Mouse (Mus musculus) cerebellum, adult 2 months (tissue): ENCODE measurements around the gene Gm42715. TPM values are rescaled to one million over a fixed set of nuclear protein-coding genes. Genes with fewer than 3 reads are reported as not detected.

ENCODE experiments used
- DNase-seq, 2 experiments: peaks; one replicate each; pipeline ENCODE4 v3.0.0; 2021
- H3K27ac ChIP-seq: fragments of 200-500 bp; 2 replicates; pipeline ENCODE4 v1.5.1; 2012; ENCODE audit warnings: low read length, control low read depth, inconsistent platforms; ENCODE audit not compliant: insufficient read depth
- H3K27me3 ChIP-seq: fragments of 200-500 bp; 2 replicates; pipeline ENCODE4 v1.6.1; 2012; ENCODE audit warnings: inconsistent platforms, mild to moderate bottlenecking, low read length, moderate library complexity; ENCODE audit not compliant: control insufficient read depth, insufficient read depth
- H3K4me1 ChIP-seq: fragments of 200-500 bp; 2 replicates; pipeline ENCODE4 v1.6.1; 2011; ENCODE audit warnings: low read length; ENCODE audit not compliant: control insufficient read depth, insufficient read depth
- H3K4me3 ChIP-seq: fragments of 200-500 bp; replicated peaks from 2 replicates; pipeline ENCODE3; 2011; ENCODE audit warnings: mild to moderate bottlenecking, low read depth, low read length, control low read depth; ENCODE audit not compliant: insufficient read depth
- CTCF ChIP-seq: fragments of 200-500 bp; IDR thresholded peaks from 2 replicates; pipeline ENCODE4 v1.5.1; 2011; ENCODE audit warnings: low read depth, mild to moderate bottlenecking, control low read depth, low read length, moderate library complexity, borderline replicate concordance; ENCODE audit not compliant: insufficient read depth
- POLR2A ChIP-seq: fragments of 200-500 bp; IDR thresholded peaks from 2 replicates; pipeline ENCODE4 v1.6.1; 2011; ENCODE audit warnings: low read length, control low read depth, borderline replicate concordance; ENCODE audit not compliant: insufficient read depth
- WGBS: fragments of 180-500 bp; shearing (Covaris S2); methylation state at CpG from one replicate; pipeline ENCODE4 v1.1.7; 2018; 5-methylcytosine and 5-hydroxymethylcytosine counted together
- polyA plus RNA-seq: library from polyadenylated mRNA; depleted of rRNA; stranded (reverse); fragments of >200 nt; gene quantifications from 2 replicates; pipeline ENCODE4 v1.2.3, GENCODE M21; 2012; rRNA removed

Gene Gm42715
- polyA plus RNA-seq, 1 experiment, result 19.5 TPM

GRCm38 (mm10) chr7:127611011-127611410 is 91.6 kb downstream of the Gm42715 start:
- 95% methylated on average over 29 of the region's 29 CpGs for WGBS

DNA sequence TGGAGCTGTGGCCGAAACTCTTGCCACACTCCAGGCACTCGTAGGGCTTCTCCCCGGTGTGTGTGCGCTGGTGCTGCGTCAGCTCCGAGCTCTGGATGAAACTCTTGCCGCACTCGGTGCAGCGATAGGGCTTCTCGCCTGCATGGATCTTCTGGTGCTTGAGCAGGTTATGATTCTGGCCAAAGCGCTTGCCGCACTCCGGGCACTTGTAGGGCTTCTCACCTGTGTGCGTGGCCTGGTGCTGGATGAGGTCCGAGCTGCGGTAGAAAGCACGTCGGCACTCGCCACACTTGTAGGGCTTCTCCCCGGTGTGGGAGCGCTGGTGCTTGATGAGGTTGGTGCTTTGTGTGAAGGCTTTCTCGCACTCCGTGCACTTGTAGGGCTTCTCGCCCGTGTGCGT is 92.2 kb downstream of the Gm42715 start:
- H3K4me1 ChIP-seq, result peaks cover 2% of the 10 kb centered on the region
- H3K27ac ChIP-seq, result no peak overlapping the region
- H3K4me3 ChIP-seq, result no peak overlapping the region
- peak in 1 of 2 experiments; percentile 9 for DNase-seq
- WGBS, result 95% methylated on average over 26 of the region's 26 CpGs
- TF ChIP-seq POLR2A, result no peak
- no peak for TF ChIP-seq CTCF
- no peaks in the 10 kb centered on the region for H3K27me3 ChIP-seq

More at GRCm38 (mm10) chr7:127611011-127611410, 91.6 kb downstream of the Gm42715 start:
- Histone ChIP-seq H3K4me1 (no peaks in the 10 kb centered on the region; the same call in none of the 2 replicates), H3K4me3 (no peak overlapping the region), H3K27me3 (no peaks in the 10 kb centered on the region), H3K27ac (no peak overlapping the region)
- TF ChIP-seq CTCF, result no peak
- TF ChIP-seq POLR2A, result no peak
- DNase-seq, result no peak

- no peaks in the 10 kb centered on the region for H3K27me3 ChIP-seq
- no peak for DNase-seq
- no peak overlapping the region for H3K27ac ChIP-seq
- WGBS, result 64% methylated on average over 8 of the region's 8 CpGs
- peaks cover 2% of the 10 kb centered on the region for H3K4me1 ChIP-seq
- no peak overlapping the region for H3K4me3 ChIP-seq
- TF ChIP-seq POLR2A (no peak), CTCF (no peak)
These were observed 94.1 kb downstream of the Gm42715 start for GRCm38 (mm10) chr7:127613501-127613900.

DNA sequence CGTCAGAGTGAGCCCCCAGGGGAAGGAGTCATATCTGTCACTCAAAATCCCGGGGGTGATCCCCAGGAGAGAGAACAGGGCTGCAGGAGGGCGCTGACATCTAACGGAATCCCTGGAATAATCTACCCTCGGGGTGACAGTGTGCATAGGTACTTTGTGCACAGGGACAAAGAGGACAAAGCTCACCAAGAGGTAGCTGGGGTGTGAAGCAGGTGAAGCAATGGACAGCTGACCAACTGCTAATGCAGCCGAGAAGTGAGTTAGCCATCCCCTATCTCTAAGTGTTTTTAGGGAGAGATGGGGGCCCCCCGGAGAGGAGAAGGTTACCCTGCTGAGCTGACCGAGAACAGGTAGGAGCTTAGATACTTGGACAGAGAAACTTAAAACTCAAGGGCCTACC is 94.7 kb downstream of the Gm42715 start:
- peak overlapping the region; percentile 98 for H3K4me3 ChIP-seq
- no peak for DNase-seq
- H3K27me3 ChIP-seq, result no peaks in the 10 kb centered on the region
- WGBS, result 10% methylated on average over 8 of the region's 8 CpGs
- H3K4me1 ChIP-seq, result peaks cover 2% of the 10 kb centered on the region
- TF ChIP-seq CTCF (no peak), POLR2A (no peak)
- no peak overlapping the region for H3K27ac ChIP-seq

DNA sequence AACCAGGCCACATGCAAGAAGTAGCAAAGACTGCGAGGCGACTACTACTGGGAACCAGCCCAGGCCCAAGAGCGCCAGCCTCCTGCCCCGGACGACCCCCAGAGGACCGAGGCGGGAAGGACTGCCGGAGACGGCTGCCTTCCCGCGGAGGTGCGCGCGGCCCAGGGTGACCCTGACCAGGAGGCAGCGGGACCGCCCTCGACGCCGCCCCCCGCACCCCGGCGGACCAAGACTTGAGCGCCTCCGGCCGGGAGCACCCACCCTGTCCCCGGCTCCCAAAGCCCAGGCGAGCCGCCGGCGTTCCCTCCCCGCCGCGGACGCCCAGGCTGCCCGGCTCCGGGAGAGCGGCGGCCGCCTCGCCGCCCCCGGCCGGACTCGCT is 95.1 kb downstream of the Gm42715 start:
- WGBS, result under 1% methylated on average over 43 of the region's 44 CpGs
- Histone ChIP-seq H3K4me1 (peaks cover 2% of the 10 kb centered on the region), H3K4me3 (peak overlapping the region; percentile 98), H3K27ac (no peak overlapping the region), H3K27me3 (no peaks in the 10 kb centered on the region)
- no peak for TF ChIP-seq POLR2A
- peak in 1 of 2 experiments; percentile 51 for DNase-seq

DNA sequence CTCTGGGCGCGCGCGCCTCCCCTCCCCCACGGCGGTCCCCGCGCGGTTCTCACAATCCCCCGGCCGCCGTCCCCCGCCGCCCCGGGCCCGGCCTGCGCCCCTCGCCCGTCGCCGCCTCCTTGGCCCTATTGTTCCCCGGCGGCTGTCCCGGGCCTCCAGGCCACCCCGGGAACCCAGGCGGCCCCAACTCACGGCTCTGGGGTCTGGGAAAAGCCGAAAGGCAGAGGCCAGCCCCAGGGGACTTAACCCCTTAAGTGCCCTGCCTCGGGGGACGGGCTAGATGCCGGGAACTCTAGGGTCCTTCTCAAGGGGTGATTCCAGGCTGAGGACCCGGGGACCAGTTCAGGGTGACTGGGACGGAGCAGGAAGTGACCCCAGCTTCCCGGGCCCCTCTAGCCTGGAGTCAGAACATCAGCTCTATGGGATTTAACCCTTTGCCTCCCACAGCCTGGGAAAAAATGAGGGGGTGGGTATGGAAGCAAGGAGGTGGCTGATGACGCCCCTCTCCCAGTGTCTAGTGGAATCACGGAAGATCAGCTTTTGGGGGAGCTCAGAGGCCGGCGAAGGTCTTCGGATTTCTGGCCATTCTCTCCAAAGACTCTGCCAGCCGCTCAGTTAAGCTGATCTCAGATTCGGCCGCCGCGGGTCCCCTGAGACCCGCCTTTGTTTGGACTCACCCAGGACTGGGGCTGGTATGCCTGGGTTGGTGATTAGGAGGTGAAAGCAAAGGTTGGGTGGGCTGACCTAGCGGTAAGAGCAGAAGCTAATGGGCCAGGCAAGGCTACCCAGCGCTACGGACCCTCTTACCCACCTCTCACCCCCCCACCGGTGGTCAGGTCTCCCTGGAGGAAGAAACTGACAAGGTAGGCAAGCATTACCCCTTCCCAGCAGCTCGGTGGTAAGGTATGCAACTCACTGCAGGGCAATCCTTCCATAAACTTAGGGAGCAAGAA is 95.8 kb downstream of the Gm42715 start, which contains the start of gene Zfp629:
Zfp629 (minus strand) TSS at position 907 of the 953 bp plus-strand sequence.
- WGBS, result under 1% methylated on average over 48 of the region's 50 CpGs
- peak within 1 kb of the TSS; percentile 83 for H3K27ac ChIP-seq
- DNase-seq, result peak; percentile 80
- no peak for TF ChIP-seq CTCF
- peak; percentile 27; the same call in 1 of the 2 replicates for TF ChIP-seq POLR2A
- H3K4me3 ChIP-seq, result peak within 1 kb of the TSS; percentile 98
- no peaks in the 10 kb centered on the region for H3K27me3 ChIP-seq
- peaks cover 2% of the 10 kb centered on the region for H3K4me1 ChIP-seq

GRCm38 (mm10) chr7:127616336-127616735 is 97.0 kb downstream of the Gm42715 start:
- no peak for DNase-seq
- Histone ChIP-seq H3K4me3 (no peak overlapping the region), H3K4me1 (peaks cover 2% of the 10 kb centered on the region), H3K27me3 (no peaks in the 10 kb centered on the region), H3K27ac (no peak overlapping the region)
- no peak for TF ChIP-seq POLR2A
- no peak for TF ChIP-seq CTCF
- 29% methylated on average over 1 of the region's 1 CpGs for WGBS

Other genes starting within 250 kb of the Gm42715 start
- gene Sephs2, start 245.5 kb upstream of the Gm42715 start, polyA plus RNA-seq, result 31.1 and 31.7 TPM in 2 replicates
- gene Itgal, start 223.3 kb upstream of the Gm42715 start, polyA plus RNA-seq, result 0.87 and 1.4 TPM in 2 replicates
- 21.2 TPM in 2 replicates for gene Zfp768, start 174.0 kb upstream of the Gm42715 start, polyA plus RNA-seq
- 8.2 and 8.6 TPM in 2 replicates for gene Zfp747, start 143.5 kb upstream of the Gm42715 start, polyA plus RNA-seq
- 3.9 and 4.4 TPM in 2 replicates for gene 9130019O22Rik, start 132.4 kb upstream of the Gm42715 start, polyA plus RNA-seq
- 4.8 and 5.9 TPM in 2 replicates for gene E430018J23Rik, start 126.0 kb upstream of the Gm42715 start, polyA plus RNA-seq
- gene Zfp764, start 112.8 kb upstream of the Gm42715 start, polyA plus RNA-seq, result 4.0 and 4.3 TPM in 2 replicates
- 19.3 and 20.6 TPM in 2 replicates for gene Zfp688, start 97.5 kb upstream of the Gm42715 start, polyA plus RNA-seq
- gene Zfp689, start 70.4 kb upstream of the Gm42715 start, polyA plus RNA-seq, result 6.8 and 6.9 TPM in 2 replicates
- 57.9 and 66.1 TPM in 2 replicates for gene Prr14, start 60.0 kb upstream of the Gm42715 start, polyA plus RNA-seq
- gene Fbrs, start 40.4 kb upstream of the Gm42715 start, polyA plus RNA-seq, result 35.5 and 37.2 TPM in 2 replicates
- gene Srcap, start 7.6 kb upstream of the Gm42715 start, polyA plus RNA-seq, result 32.2 and 36.2 TPM in 2 replicates
- gene Tmem265, start 41.8 kb downstream of the Gm42715 start, polyA plus RNA-seq, result not detected in 2 replicates
- gene Phkg2, start 53.8 kb downstream of the Gm42715 start, polyA plus RNA-seq, result 159 and 161 TPM in 2 replicates
- 10.1 and 12.2 TPM in 2 replicates for gene Ccdc189, start 69.0 kb downstream of the Gm42715 start, polyA plus RNA-seq
- 53.7 and 56.2 TPM in 2 replicates for gene Rnf40, start 69.2 kb downstream of the Gm42715 start, polyA plus RNA-seq
- gene Zfp629, start 96.2 kb downstream of the Gm42715 start, polyA plus RNA-seq, result 22.4 and 22.7 TPM in 2 replicates
- 33.3 and 36.1 TPM in 2 replicates for gene Bcl7c, start 189.3 kb downstream of the Gm42715 start, polyA plus RNA-seq
- gene Ctf1, start 193.2 kb downstream of the Gm42715 start, polyA plus RNA-seq, result 6.4 and 6.5 TPM in 2 replicates
- not detected in 2 replicates for gene Ctf2, start 212.6 kb downstream of the Gm42715 start, polyA plus RNA-seq
- 35.2 and 37.8 TPM in 2 replicates for gene Fbxl19, start 225.0 kb downstream of the Gm42715 start, polyA plus RNA-seq